Mouse (Mus musculus) liver, postnatal 0 days (tissue): Measurements from ENCODE around the gene Fcgr2b. TPM values are rescaled to one million over a fixed set of nuclear protein-coding genes. Genes with fewer than 3 reads are reported as not detected.
"Not testable (repeated sequence)": the region's sequence is repeated elsewhere in the genome, so short reads cannot be mapped to it uniquely, and the experiment has no call there.

Experiments
- ATAC-seq: fragments of 200-750 bp; cut with Nextera tagmentation; 2 replicates; pipeline ENCODE4 v1.8.0; 2017; ENCODE audit warnings: mild to moderate bottlenecking, moderate library complexity
- DNase-seq: peaks from one replicate; pipeline ENCODE4 v3.0.0-alpha.2; 2016
- H3K27ac ChIP-seq: fragments of 300-500 bp; sonication (generic); 2 replicates; pipeline ENCODE4 v1.5.1; 2014; ENCODE audit warnings: antibody characterized with exemption, moderate library complexity, mild to moderate bottlenecking, low read depth
- H3K27me3 ChIP-seq: fragments of 300-500 bp; sonication (generic); 2 replicates; pipeline ENCODE4 v1.6.1; 2014; ENCODE audit warnings: low read length, control low read depth, mixed read lengths; ENCODE audit not compliant: insufficient read depth
- H3K36me3 ChIP-seq: fragments of 300-500 bp; sonication (generic); replicated peaks from 2 replicates; pipeline ENCODE4 v1.6.1; 2014; ENCODE audit warnings: mild to moderate bottlenecking, control low read depth, low read length, moderate library complexity, mixed read lengths; ENCODE audit not compliant: insufficient read depth
- H3K4me1 ChIP-seq: fragments of 300-500 bp; sonication (generic); 2 replicates; pipeline ENCODE4 v1.6.1; 2014; ENCODE audit warnings: antibody characterized with exemption, mild to moderate bottlenecking, control low read depth; ENCODE audit not compliant: insufficient read depth
- H3K4me2 ChIP-seq: fragments of 300-500 bp; sonication (generic); 2 replicates; pipeline ENCODE4 v1.6.1; 2014; ENCODE audit warnings: low read depth, mild to moderate bottlenecking, low read length, moderate library complexity, mixed read lengths
- H3K4me3 ChIP-seq: fragments of 300-500 bp; sonication (generic); 2 replicates; pipeline ENCODE4 v1.5.1; 2014; ENCODE audit warnings: low read depth, low read length
- H3K9ac ChIP-seq: fragments of 300-500 bp; sonication (generic); replicated peaks from 2 replicates; pipeline ENCODE4 v1.6.1; 2014; ENCODE audit warnings: mild to moderate bottlenecking, moderate library complexity
- H3K9me3 ChIP-seq: fragments of 300-500 bp; sonication (generic); 2 replicates; pipeline ENCODE4 v1.6.1; 2016; ENCODE audit warnings: mild to moderate bottlenecking, control low read depth, low read length, mixed read lengths
- CTCF ChIP-seq: sonication (generic); IDR thresholded peaks from 2 replicates; pipeline ENCODE4 v1.5.1; 2016; ENCODE audit warnings: antibody characterized with exemption, low read depth
- EP300 ChIP-seq: IDR thresholded peaks from 2 replicates; pipeline ENCODE4 v1.6.1; 2016; ENCODE audit warnings: antibody characterized with exemption, low read depth, mild to moderate bottlenecking
- WGBS: fragments of 180-500 bp; shearing (Covaris S2); extraction: QIAGEN DNeasy Blood & Tissue Kit; methylation state at CpG from one replicate; pipeline ENCODE4 v1.1.7; 2014; ENCODE audit not compliant: insufficient replicate concordance; 5-methylcytosine and 5-hydroxymethylcytosine counted together
- polyA plus RNA-seq: library from polyadenylated mRNA; unstranded; fragments of >200 nt; fragmentation: Nextera tagmentation; extraction: Ambion mirVana; gene quantifications from 2 replicates; pipeline ENCODE4 v1.2.1, GENCODE M21; 2015

Gene Fcgr2b
- polyA plus RNA-seq, 1 experiment from 2014 or later: 18.7 TPM

GRCm38 (mm10) chr1:170982301-170982700 is 6.0 kb upstream of the Fcgr2b start:
- Histone ChIP-seq H3K27me3 (no peaks in the 10 kb centered on the region), H3K4me3 (no peak overlapping the region), H3K4me1 (peaks cover 4% of the 10 kb centered on the region; the same call in 1 of the 2 replicates), H3K36me3 (no peaks in the 10 kb centered on the region), H3K9ac (no peak overlapping the region), H3K9me3 (no peaks in the 10 kb centered on the region), H3K4me2 (no peak overlapping the region), H3K27ac (no peak overlapping the region)
- TF ChIP-seq EP300 (no peak), CTCF (no peak)
- DNase-seq: no peak
- 77% methylated on average over 2 of the region's 2 CpGs for WGBS
- no peak for ATAC-seq

GRCm38 (mm10) chr1:170981679-170982078 is 5.3 kb upstream of the Fcgr2b start:
- H3K36me3 ChIP-seq, H3K27me3 ChIP-seq, H3K4me3 ChIP-seq, H3K9ac ChIP-seq, H3K9me3 ChIP-seq, H3K27ac ChIP-seq, DNase-seq, ATAC-seq, H3K4me2 ChIP-seq, H3K4me1 ChIP-seq: not testable (repeated sequence)
- WGBS: 74% methylated on average over 1 of the region's 1 CpGs

DNA sequence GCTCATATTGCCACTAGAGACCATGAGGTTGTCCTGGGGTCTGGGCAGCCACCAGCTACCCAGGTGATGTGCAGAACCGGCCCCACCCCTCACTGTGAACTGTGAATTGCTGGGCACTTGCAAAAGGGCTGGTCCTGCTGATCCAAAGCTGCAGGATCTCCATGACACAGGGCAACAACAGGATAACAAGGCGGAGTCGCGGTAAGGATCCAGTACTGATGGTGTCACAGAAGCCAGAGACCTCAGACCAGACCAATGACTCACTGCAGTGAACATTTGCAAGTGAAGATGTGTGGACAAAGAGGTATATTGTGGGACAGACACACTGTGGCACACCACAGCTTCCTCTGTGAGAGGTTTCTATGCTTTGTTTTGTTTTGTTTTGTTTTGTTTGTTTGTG is 2.3 kb upstream of the Fcgr2b start:
- ATAC-seq (no peak), DNase-seq (no peak)
- Histone ChIP-seq H3K9me3 (no peaks in the 10 kb centered on the region), H3K4me1 (peaks cover 6% of the 10 kb centered on the region; the same call in 1 of the 2 replicates), H3K4me2 (no peak overlapping the region), H3K36me3 (no peaks in the 10 kb centered on the region), H3K9ac (no peak overlapping the region), H3K4me3 (no peak overlapping the region), H3K27ac (no peak overlapping the region), H3K27me3 (no peaks in the 10 kb centered on the region)
- TF ChIP-seq EP300 (no peak), CTCF (no peak)
- WGBS: 72% methylated on average over 4 of the region's 4 CpGs

GRCm38 (mm10) chr1:170975751-170976161 is 591 bp downstream of the Fcgr2b start:
- no peak for ATAC-seq
- WGBS: 28% methylated on average over 7 of the region's 7 CpGs
- H3K27ac ChIP-seq: peak overlapping the region; percentile 26; the same call in 1 of the 2 replicates
- H3K9ac ChIP-seq: peak overlapping the region; percentile 36; the same call in 1 of the 2 replicates
- peaks cover 6% of the 10 kb centered on the region; the same call in 1 of the 2 replicates for H3K4me1 ChIP-seq
- H3K36me3 ChIP-seq: no peaks in the 10 kb centered on the region
- TF ChIP-seq EP300: no peak
- TF ChIP-seq CTCF: no peak
- DNase-seq: no peak
- H3K4me3 ChIP-seq: peak overlapping the region; percentile 36
- H3K27me3 ChIP-seq: no peaks in the 10 kb centered on the region
- peak overlapping the region; percentile 48 for H3K4me2 ChIP-seq
- no peaks in the 10 kb centered on the region for H3K9me3 ChIP-seq

- H3K27me3 ChIP-seq, ATAC-seq, H3K9me3 ChIP-seq, DNase-seq, H3K4me1 ChIP-seq, H3K36me3 ChIP-seq: not testable (repeated sequence)
- Histone ChIP-seq H3K9ac (peak overlapping the region; percentile 36; the same call in 1 of the 2 replicates), H3K27ac (peak overlapping the region; percentile 26; the same call in 1 of the 2 replicates), H3K4me2 (peak overlapping the region; percentile 48), H3K4me3 (peak overlapping the region; percentile 36)
- WGBS: 45% methylated on average over 2 of the region's 2 CpGs
Measured at GRCm38 (mm10) chr1:170975350-170975749, 997 bp downstream of the Fcgr2b start.

GRCm38 (mm10) chr1:170974736-170975135 is 1.6 kb downstream of the Fcgr2b start:
- H3K36me3 ChIP-seq: no peaks in the 10 kb centered on the region
- WGBS: 90% methylated on average over 2 of the region's 2 CpGs
- no peak for TF ChIP-seq EP300
- TF ChIP-seq CTCF: no peak
- no peak overlapping the region for H3K4me3 ChIP-seq
- no peak overlapping the region for H3K27ac ChIP-seq
- no peaks in the 10 kb centered on the region for H3K9me3 ChIP-seq
- DNase-seq: no peak
- peaks cover 6% of the 10 kb centered on the region; the same call in 1 of the 2 replicates for H3K4me1 ChIP-seq
- H3K4me2 ChIP-seq: peak overlapping the region; percentile 48
- H3K27me3 ChIP-seq: no peaks in the 10 kb centered on the region
- no peak for ATAC-seq
- no peak overlapping the region for H3K9ac ChIP-seq

DNA sequence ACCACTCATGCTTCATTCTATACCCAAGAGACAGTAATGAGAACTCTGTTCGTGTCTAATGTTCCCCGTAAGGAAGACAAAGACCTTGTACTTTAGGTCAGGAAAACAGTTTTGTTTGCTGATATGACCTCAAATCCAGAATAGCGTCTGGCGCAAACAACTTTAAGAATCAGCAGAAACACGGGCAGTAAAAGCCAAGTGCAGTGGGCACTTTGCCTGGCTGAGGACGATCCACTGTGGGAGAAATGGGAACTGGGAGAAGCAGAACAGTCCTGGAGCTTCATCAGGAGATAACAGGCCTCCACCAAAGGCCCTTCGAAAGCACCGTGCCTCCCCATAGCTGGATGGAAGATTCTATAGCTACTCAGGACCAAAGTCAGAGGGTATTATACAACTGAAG is 2.2 kb downstream of the Fcgr2b start:
- H3K9ac ChIP-seq: no peak overlapping the region
- no peaks in the 10 kb centered on the region for H3K36me3 ChIP-seq
- 74% methylated on average over 8 of the region's 8 CpGs for WGBS
- no peak for DNase-seq
- H3K27me3 ChIP-seq: no peaks in the 10 kb centered on the region
- ATAC-seq: no peak
- H3K27ac ChIP-seq: no peak overlapping the region
- TF ChIP-seq EP300 (no peak), CTCF (no peak)
- H3K4me2 ChIP-seq: peak overlapping the region; percentile 36; the same call in 1 of the 2 replicates
- H3K4me3 ChIP-seq: no peak overlapping the region
- H3K9me3 ChIP-seq: no peaks in the 10 kb centered on the region
- peaks cover 6% of the 10 kb centered on the region; the same call in 1 of the 2 replicates for H3K4me1 ChIP-seq
